Mouse (Mus musculus): ENCODE measurements around the gene Pde2a. TPM values are rescaled to one million over a fixed set of nuclear protein-coding genes. Genes with fewer than 3 reads are reported as not detected.

Gene Pde2a
- polyA plus RNA-seq, 1 experiment from 2014 or later = 19.0 TPM

GRCm38 (mm10) chr7:101466581-101467081 lies 45.1 kb downstream of the Pde2a start:
- no peak overlapping the region for H3K4me2 ChIP-seq (ENCODE audit: low read depth, low read length)
- no peak overlapping the region for H3K27ac ChIP-seq (ENCODE audit: low read length)
- 80% methylated on average over 6 of the region's 6 CpGs for whole genome bisulfite sequencing
- H3K4me1 ChIP-seq (ENCODE audit: control insufficient read depth, insufficient read depth, low read length) = peaks cover 17% of the 10 kb centered on the region
- H3K27me3 ChIP-seq (ENCODE audit: control insufficient read depth, insufficient read depth, low read length) = no peaks in the 10 kb centered on the region
- no peaks in the 10 kb centered on the region for H3K9me3 ChIP-seq (replicated peaks; ENCODE audit: control insufficient read depth, low read length)
- ATAC-seq (ENCODE audit: insufficient read depth, low FRiP score) = no peak
- no peak overlapping the region for H3K4me3 ChIP-seq (replicated peaks; ENCODE audit: low read length)
- H3K36me3 ChIP-seq (ENCODE audit: control insufficient read depth, insufficient read depth, low read length) = no peaks in the 10 kb centered on the region
- no peak overlapping the region for H3K9ac ChIP-seq (ENCODE audit: low read length)

GRCm38 (mm10) chr7:101471423-101471822 lies 49.9 kb downstream of the Pde2a start:
- no peak overlapping the region for H3K9ac ChIP-seq (ENCODE audit: low read length)
- no peak overlapping the region for H3K27ac ChIP-seq (ENCODE audit: low read length)
- no peaks in the 10 kb centered on the region for H3K27me3 ChIP-seq (ENCODE audit: control insufficient read depth, insufficient read depth, low read length)
- H3K4me3 ChIP-seq (replicated peaks; ENCODE audit: low read length) = no peak overlapping the region
- 90% methylated on average over 2 of the region's 2 CpGs for WGBS
- H3K4me2 ChIP-seq (ENCODE audit: low read depth, low read length) = no peak overlapping the region
- H3K4me1 ChIP-seq (ENCODE audit: control insufficient read depth, insufficient read depth, low read length) = peaks cover 7% of the 10 kb centered on the region; the same call in 1 of the 2 replicates
- no peaks in the 10 kb centered on the region for H3K36me3 ChIP-seq (ENCODE audit: control insufficient read depth, insufficient read depth, low read length)
- H3K9me3 ChIP-seq (replicated peaks; ENCODE audit: control insufficient read depth, low read length) = no peaks in the 10 kb centered on the region
- no peak for ATAC-seq (ENCODE audit: insufficient read depth, low FRiP score)

- Histone ChIP-seq H3K27me3 (ENCODE audit: control insufficient read depth, insufficient read depth, low read length) (no peaks in the 10 kb centered on the region), H3K9me3 (replicated peaks; ENCODE audit: control insufficient read depth, low read length) (no peaks in the 10 kb centered on the region), H3K4me2 (ENCODE audit: low read depth, low read length) (no peak overlapping the region), H3K36me3 (ENCODE audit: control insufficient read depth, insufficient read depth, low read length) (no peaks in the 10 kb centered on the region), H3K4me1 (ENCODE audit: control insufficient read depth, insufficient read depth, low read length) (peaks cover 7% of the 10 kb centered on the region; the same call in 1 of the 2 replicates), H3K4me3 (replicated peaks; ENCODE audit: low read length) (no peak overlapping the region), H3K27ac (ENCODE audit: low read length) (no peak overlapping the region), H3K9ac (ENCODE audit: low read length) (no peak overlapping the region)
- no peak for ATAC-seq (ENCODE audit: insufficient read depth, low FRiP score)
- 67% methylated on average over 3 of the region's 3 CpGs for WGBS
Observed at GRCm38 (mm10) chr7:101471968-101472480, 50.5 kb downstream of the Pde2a start.

GRCm38 (mm10) chr7:101472598-101473558 lies 51.4 kb downstream of the Pde2a start:
- no peak overlapping the region for H3K9ac ChIP-seq (ENCODE audit: low read length)
- no peak for ATAC-seq (ENCODE audit: insufficient read depth, low FRiP score)
- H3K36me3 ChIP-seq (ENCODE audit: control insufficient read depth, insufficient read depth, low read length) = no peaks in the 10 kb centered on the region
- H3K27ac ChIP-seq (ENCODE audit: low read length) = no peak overlapping the region
- H3K4me1 ChIP-seq (ENCODE audit: control insufficient read depth, insufficient read depth, low read length) = peaks cover 7% of the 10 kb centered on the region; the same call in 1 of the 2 replicates
- 47% methylated on average over 10 of the region's 10 CpGs for WGBS
- no peak overlapping the region for H3K4me2 ChIP-seq (ENCODE audit: low read depth, low read length)
- H3K4me3 ChIP-seq (replicated peaks; ENCODE audit: low read length) = no peak overlapping the region
- H3K9me3 ChIP-seq (replicated peaks; ENCODE audit: control insufficient read depth, low read length) = no peaks in the 10 kb centered on the region
- H3K27me3 ChIP-seq (ENCODE audit: control insufficient read depth, insufficient read depth, low read length) = no peaks in the 10 kb centered on the region

GRCm38 (mm10) chr7:101474399-101474811 lies 52.9 kb downstream of the Pde2a start:
- no peaks in the 10 kb centered on the region for H3K36me3 ChIP-seq (ENCODE audit: control insufficient read depth, insufficient read depth, low read length)
- ATAC-seq (ENCODE audit: insufficient read depth, low FRiP score) = no peak
- H3K4me2 ChIP-seq (ENCODE audit: low read depth, low read length) = no peak overlapping the region
- H3K4me1 ChIP-seq (ENCODE audit: control insufficient read depth, insufficient read depth, low read length) = peaks cover 7% of the 10 kb centered on the region; the same call in 1 of the 2 replicates
- no peak overlapping the region for H3K27ac ChIP-seq (ENCODE audit: low read length)
- no peaks in the 10 kb centered on the region for H3K9me3 ChIP-seq (replicated peaks; ENCODE audit: control insufficient read depth, low read length)
- H3K4me3 ChIP-seq (replicated peaks; ENCODE audit: low read length) = no peak overlapping the region
- no peak overlapping the region for H3K9ac ChIP-seq (ENCODE audit: low read length)
- no peaks in the 10 kb centered on the region for H3K27me3 ChIP-seq (ENCODE audit: control insufficient read depth, insufficient read depth, low read length)
- 75% methylated on average over 5 of the region's 5 CpGs for WGBS

GRCm38 (mm10) chr7:101476028-101476427 lies 54.5 kb downstream of the Pde2a start:
- no peak overlapping the region for H3K4me2 ChIP-seq (ENCODE audit: low read depth, low read length)
- no peaks in the 10 kb centered on the region for H3K27me3 ChIP-seq (ENCODE audit: control insufficient read depth, insufficient read depth, low read length)
- WGBS = 60% methylated on average over 3 of the region's 3 CpGs
- no peak overlapping the region for H3K27ac ChIP-seq (ENCODE audit: low read length)
- no peaks in the 10 kb centered on the region for H3K36me3 ChIP-seq (ENCODE audit: control insufficient read depth, insufficient read depth, low read length)
- peaks cover 7% of the 10 kb centered on the region; the same call in 1 of the 2 replicates for H3K4me1 ChIP-seq (ENCODE audit: control insufficient read depth, insufficient read depth, low read length)
- no peaks in the 10 kb centered on the region for H3K9me3 ChIP-seq (replicated peaks; ENCODE audit: control insufficient read depth, low read length)
- ATAC-seq (ENCODE audit: insufficient read depth, low FRiP score) = no peak
- no peak overlapping the region for H3K9ac ChIP-seq (ENCODE audit: low read length)
- H3K4me3 ChIP-seq (replicated peaks; ENCODE audit: low read length) = no peak overlapping the region

GRCm38 (mm10) chr7:101476493-101476892 lies 55.0 kb downstream of the Pde2a start:
- 69% methylated on average over 4 of the region's 4 CpGs for WGBS
- Histone ChIP-seq H3K27ac (ENCODE audit: low read length) (no peak overlapping the region), H3K9ac (ENCODE audit: low read length) (no peak overlapping the region), H3K4me2 (ENCODE audit: low read depth, low read length) (no peak overlapping the region), H3K27me3 (ENCODE audit: control insufficient read depth, insufficient read depth, low read length) (no peaks in the 10 kb centered on the region), H3K36me3 (ENCODE audit: control insufficient read depth, insufficient read depth, low read length) (no peaks in the 10 kb centered on the region), H3K9me3 (replicated peaks; ENCODE audit: control insufficient read depth, low read length) (no peaks in the 10 kb centered on the region), H3K4me1 (ENCODE audit: control insufficient read depth, insufficient read depth, low read length) (peaks cover 7% of the 10 kb centered on the region; the same call in 1 of the 2 replicates), H3K4me3 (replicated peaks; ENCODE audit: low read length) (no peak overlapping the region)
- ATAC-seq (ENCODE audit: insufficient read depth, low FRiP score) = no peak

- 31% methylated on average over 5 of the region's 5 CpGs for WGBS
Observed at GRCm38 (mm10) chr7:101477200-101477599, 55.7 kb downstream of the Pde2a start.

GRCm38 (mm10) chr7:101478099-101478498 lies 56.6 kb downstream of the Pde2a start:
- Histone ChIP-seq H3K9ac (ENCODE audit: low read length) (no peak overlapping the region), H3K27me3 (ENCODE audit: control insufficient read depth, insufficient read depth, low read length) (no peaks in the 10 kb centered on the region), H3K4me3 (replicated peaks; ENCODE audit: low read length) (no peak overlapping the region), H3K36me3 (ENCODE audit: control insufficient read depth, insufficient read depth, low read length) (no peaks in the 10 kb centered on the region), H3K4me1 (ENCODE audit: control insufficient read depth, insufficient read depth, low read length) (no peaks in the 10 kb centered on the region), H3K27ac (ENCODE audit: low read length) (no peak overlapping the region), H3K4me2 (ENCODE audit: low read depth, low read length) (no peak overlapping the region), H3K9me3 (replicated peaks; ENCODE audit: control insufficient read depth, low read length) (no peaks in the 10 kb centered on the region)
- no peak for ATAC-seq (ENCODE audit: insufficient read depth, low FRiP score)
- 68% methylated on average over 5 of the region's 5 CpGs for WGBS

More at GRCm38 (mm10) chr7:101477200-101477599, 55.7 kb downstream of the Pde2a start:
- no peak overlapping the region for H3K4me3 ChIP-seq (replicated peaks; ENCODE audit: low read length)
- no peaks in the 10 kb centered on the region for H3K9me3 ChIP-seq (replicated peaks; ENCODE audit: control insufficient read depth, low read length)
- H3K4me1 ChIP-seq (ENCODE audit: control insufficient read depth, insufficient read depth, low read length) = peaks cover 4% of the 10 kb centered on the region; the same call in 1 of the 2 replicates
- no peaks in the 10 kb centered on the region for H3K27me3 ChIP-seq (ENCODE audit: control insufficient read depth, insufficient read depth, low read length)
- H3K9ac ChIP-seq (ENCODE audit: low read length) = no peak overlapping the region
- H3K36me3 ChIP-seq (ENCODE audit: control insufficient read depth, insufficient read depth, low read length) = no peaks in the 10 kb centered on the region
- no peak for ATAC-seq (ENCODE audit: insufficient read depth, low FRiP score)
- no peak overlapping the region for H3K4me2 ChIP-seq (ENCODE audit: low read depth, low read length)
- no peak overlapping the region for H3K27ac ChIP-seq (ENCODE audit: low read length)

All from stomach, embryonic 16.5 days (tissue).